Mouse (Mus musculus) lung, postnatal 10 days (tissue): ENCODE data around the gene Tec.

ENCODE experiments used
- DNase-seq: peaks from one replicate; pipeline ENCODE4 v3.0.0; 2021

The Tec gene

GRCm38 (mm10) chr5:72868091-72868875 lies at the start of gene Tec:
TSS of gene Tec (minus strand) at chr5:72868483.
- peak; percentile 93 for DNase-seq

GRCm38 (mm10) chr5:72916851-72917250 lies 48.6 kb upstream of the Tec start:
- DNase-seq = no peak

- no peak for DNase-seq
These were observed 47.8 kb upstream of the Tec start for GRCm38 (mm10) chr5:72916048-72916447.

- peak; percentile 59 for DNase-seq
These were observed 46.6 kb upstream of the Tec start for GRCm38 (mm10) chr5:72914633-72915561.

GRCm38 (mm10) chr5:72913648-72914557 lies 45.6 kb upstream of the Tec start, which contains the start of gene Slain2:
TSS of gene Slain2 (plus strand) at chr5:72914304.
- DNase-seq = peak; percentile 99

GRCm38 (mm10) chr5:72911284-72911683 lies 43.0 kb upstream of the Tec start:
- no peak for DNase-seq

GRCm38 (mm10) chr5:72910373-72910772 lies 42.1 kb upstream of the Tec start:
- no peak for DNase-seq

- DNase-seq = no peak
These were observed 41.1 kb upstream of the Tec start for GRCm38 (mm10) chr5:72909363-72909762.

- no peak for DNase-seq
These were observed 40.1 kb upstream of the Tec start for GRCm38 (mm10) chr5:72908324-72908936.

GRCm38 (mm10) chr5:72907402-72907801 lies 39.1 kb upstream of the Tec start:
- DNase-seq = no peak

- DNase-seq = peak; percentile 67
These were observed 36.9 kb upstream of the Tec start for GRCm38 (mm10) chr5:72904903-72905790.

- no peak for DNase-seq
These were observed 34.7 kb upstream of the Tec start for GRCm38 (mm10) chr5:72902876-72903516.

GRCm38 (mm10) chr5:72902312-72902711 lies 34.0 kb upstream of the Tec start:
- no peak for DNase-seq

GRCm38 (mm10) chr5:72901866-72902265 lies 33.6 kb upstream of the Tec start:
- no peak for DNase-seq

- no peak for DNase-seq
These were observed 31.0 kb upstream of the Tec start for GRCm38 (mm10) chr5:72899255-72899654.

GRCm38 (mm10) chr5:72897998-72898397 lies 29.7 kb upstream of the Tec start:
- DNase-seq = no peak

- DNase-seq = no peak
These were observed 28.4 kb upstream of the Tec start for GRCm38 (mm10) chr5:72896478-72897279.

GRCm38 (mm10) chr5:72895261-72895660 lies 27.0 kb upstream of the Tec start:
- no peak for DNase-seq

- no peak for DNase-seq
These were observed 25.7 kb upstream of the Tec start for GRCm38 (mm10) chr5:72893987-72894386.

GRCm38 (mm10) chr5:72891534-72891933 lies 23.3 kb upstream of the Tec start:
- peak; percentile 67 for DNase-seq
